Mouse (Mus musculus) lung, postnatal 4 days (tissue): ENCODE data around the gene Gpr156.
A peak's percentile ranks its signal among the peaks of the same experiment; 100 is the strongest.
"Not testable (repeated sequence)": the region's sequence is repeated elsewhere in the genome, so short reads cannot be mapped to it uniquely, and the experiment has no call there.

ENCODE experiments used
- DNase-seq, 2 experiments: peaks; one replicate each; pipeline ENCODE4 v3.0.0; 2021

Gene Gpr156

DNA sequence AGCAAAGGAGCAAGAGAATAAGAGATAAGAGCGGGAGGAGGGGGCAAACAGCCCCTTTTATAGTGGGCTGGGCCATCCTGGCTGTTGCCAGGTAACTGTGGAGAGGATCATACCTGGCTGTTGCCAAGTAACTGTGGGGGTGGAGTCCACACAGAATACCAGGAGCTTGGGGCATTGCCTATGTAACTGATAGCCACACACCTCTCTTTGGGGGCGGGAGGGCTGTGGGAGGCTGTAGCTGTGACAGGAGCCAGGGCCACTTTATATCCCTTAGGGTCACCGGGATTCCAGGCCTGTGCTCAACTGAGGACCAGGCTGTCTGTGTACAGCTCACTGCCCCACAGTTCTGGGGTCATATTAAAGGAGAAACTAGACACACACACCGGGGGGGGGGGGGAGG is 40.5 kb downstream of the Gpr156 start:
- DNase-seq = no peak

DNA sequence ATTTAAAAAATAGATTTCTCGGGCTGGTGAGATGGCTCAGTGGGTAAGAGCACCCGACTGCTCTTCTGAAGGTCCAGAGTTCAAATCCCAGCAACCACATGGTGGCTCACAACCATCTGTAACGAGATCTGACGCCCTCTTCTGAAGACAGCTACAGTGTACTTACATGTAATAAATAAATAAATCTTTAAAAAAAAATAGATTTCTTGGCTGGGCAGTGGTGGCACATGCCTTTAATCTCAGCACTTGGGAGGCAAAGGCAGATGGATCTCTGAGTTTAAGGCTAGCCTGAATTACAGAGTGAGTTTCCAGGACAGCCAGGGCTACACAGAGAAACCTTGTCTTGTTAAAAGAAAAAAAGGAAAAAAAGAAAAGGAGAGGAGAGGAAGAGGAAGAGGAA is 46.4 kb downstream of the Gpr156 start:
- DNase-seq = not testable (repeated sequence)

DNA sequence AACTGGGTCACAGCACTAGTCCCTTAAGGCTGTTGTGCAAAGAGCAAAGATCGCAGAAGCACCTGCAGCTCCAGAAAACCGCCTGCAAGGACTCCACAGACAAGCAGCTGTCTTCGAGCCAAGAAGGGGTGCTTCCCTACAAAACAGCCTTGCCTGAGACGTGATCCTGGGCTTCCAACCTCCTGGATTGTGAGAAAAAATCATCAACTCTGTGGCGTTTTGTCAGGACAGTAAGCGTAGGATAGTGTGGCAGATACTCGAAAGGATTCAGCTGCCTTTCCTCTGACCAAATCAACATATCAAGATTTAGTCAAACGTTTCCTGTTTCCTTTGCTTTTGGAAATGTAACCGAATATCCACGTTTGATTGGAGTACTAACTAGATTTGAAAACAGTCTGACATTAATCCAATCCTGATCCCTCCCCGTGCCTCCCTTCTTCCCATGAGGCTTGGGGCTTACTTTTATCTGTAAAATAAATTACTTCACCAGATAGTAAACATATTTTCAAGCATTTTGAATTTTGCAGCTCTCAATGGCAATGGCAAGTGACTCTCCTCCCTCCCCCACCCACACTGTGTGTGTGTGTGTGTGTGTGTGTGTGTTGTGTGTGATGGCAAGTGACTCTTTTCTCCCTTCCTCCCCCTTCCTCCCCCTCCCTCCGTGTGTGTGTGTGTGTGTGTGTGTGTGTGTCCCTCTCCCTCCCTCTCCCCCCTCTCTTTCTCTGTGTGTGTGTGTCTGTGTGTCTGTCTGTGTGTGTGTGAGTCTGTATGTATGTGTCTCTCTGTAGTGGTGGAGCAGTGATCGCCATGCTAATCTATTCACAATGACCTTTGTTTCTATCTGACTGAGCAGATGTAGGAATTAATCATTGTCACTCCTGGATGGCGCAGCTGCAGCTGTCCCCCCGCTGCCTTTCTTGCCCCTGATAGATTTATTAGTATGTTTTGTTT is 47.3 kb downstream of the Gpr156 start:
- no peak for DNase-seq

DNA sequence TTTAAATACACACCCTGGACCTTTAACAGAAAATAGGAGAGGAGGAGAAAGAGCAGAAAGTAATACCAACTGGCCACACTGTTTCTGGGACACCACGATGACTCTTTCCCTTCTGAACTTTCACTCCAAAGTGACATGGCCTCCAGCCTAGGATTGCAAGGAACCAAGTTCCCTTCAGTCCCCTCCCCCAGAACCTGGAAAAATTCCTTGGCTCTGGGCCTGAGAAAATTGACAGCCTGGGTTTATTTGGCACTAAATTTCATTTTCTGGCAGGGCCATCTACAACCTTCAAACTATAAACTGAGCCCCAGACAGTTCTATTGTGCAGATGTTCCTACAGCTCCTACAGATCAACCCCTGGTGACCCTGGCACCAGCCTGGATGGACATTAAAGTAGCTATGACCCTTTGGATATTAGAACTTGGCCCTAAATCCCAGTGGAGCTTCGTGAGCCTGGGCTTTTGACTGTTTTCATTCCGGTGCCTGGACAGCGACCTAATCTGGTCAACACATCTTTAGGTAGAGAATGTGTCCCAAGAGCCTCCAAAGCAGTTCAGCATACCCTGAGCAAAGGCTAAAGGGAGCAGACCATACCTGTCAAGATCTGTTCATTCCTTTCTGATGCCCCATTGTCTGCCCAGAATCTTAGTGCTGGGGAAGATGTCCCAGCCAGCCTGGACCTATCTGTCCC is 48.2 kb downstream of the Gpr156 start:
- DNase-seq = no peak

DNA sequence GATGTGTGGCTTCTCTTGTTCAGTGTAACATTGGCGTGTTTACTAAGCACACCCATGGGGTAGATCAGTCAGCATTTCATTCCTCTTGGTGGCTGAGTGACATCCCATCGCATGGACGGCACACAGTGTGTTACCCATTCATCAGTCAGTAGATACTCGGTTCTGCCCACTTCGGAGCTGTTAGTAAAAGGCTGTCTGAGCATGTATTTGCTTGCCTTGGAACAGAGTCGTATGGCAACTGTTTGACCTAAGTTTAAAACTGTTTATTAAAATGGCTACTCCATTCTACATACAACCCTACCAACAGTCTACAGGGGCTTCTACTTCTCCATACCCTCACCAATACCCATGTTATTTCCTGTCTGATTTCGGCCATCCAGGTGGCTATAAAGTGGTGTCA is 50.6 kb downstream of the Gpr156 start:
- DNase-seq = no peak

DNA sequence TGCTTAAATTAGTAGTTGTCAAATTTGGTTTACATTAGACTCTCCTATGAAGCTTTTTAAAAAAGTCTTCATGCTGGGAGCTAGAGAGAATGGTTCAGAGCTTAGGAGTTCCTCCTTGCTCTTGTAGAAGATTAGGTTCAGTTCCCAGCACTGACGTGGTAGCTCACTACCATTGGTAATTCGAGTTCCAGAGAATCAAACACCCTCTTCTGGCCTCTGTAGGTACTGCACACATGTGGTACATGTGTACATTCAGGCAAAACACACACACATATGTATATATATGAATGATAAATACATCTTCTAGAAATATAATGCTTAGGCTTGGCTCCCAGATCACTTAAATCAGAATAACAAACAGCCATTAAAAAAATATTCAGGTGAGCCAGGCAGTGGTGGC is 51.1 kb downstream of the Gpr156 start:
- DNase-seq = no peak

DNA sequence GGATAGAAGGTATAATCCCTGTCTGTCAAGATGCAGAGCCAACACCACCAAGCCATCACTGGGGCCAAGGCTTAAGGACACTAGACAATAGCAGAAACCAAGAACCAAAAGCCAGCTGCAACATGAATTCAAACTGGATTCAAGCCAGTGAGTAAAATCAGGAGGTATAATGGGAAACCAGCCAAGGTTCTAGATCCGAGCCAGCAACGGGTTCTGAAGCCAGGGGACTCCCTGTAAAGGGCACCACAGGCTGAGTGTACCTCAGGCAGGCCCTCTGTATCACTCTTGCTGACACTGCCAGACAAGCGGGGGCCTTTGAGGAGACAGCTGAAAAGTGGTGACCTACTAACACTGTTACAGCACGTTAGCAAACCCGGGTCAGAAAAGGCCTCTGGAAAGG is 55.2 kb downstream of the Gpr156 start:
- no peak for DNase-seq

DNA sequence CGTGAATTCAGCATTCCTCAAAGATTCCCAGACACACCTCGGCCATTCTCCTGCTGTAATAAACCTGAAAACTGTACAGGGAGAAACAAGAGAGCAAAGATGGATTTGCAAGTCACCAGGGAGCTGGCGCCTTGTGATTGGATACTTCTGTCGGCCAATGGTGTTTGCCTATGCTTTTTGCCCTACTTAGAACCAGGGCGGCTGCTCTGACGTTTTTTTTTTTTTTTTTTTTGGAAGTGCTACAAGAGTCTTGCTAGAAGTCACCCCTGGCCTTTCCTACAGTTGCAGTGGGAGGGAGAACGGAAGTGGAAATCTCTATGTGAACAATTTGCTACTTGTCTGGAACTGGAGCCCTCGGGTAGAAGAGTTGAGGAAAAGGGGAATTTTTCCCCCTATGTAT is 56.1 kb downstream of the Gpr156 start:
- DNase-seq = no peak

DNA sequence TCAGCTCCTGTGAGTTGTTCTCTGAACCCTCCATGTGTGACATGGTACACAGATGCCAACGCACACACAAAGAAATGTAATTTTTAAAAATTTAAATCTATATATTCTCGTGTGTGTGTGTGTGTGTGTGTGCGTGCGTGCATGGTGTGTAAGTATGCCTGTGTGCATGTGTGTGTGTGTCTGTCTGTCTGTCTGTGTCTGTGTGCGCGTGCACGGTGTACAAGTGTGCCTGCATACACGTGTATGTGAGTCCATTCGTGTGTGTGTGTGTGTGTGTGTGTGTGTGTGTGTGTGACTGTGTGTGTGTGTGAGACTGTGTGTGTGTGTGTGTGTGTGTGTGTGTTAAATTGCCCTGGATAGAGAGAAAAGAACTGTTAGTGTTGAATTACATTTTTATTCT is 56.9 kb downstream of the Gpr156 start:
- not testable (repeated sequence) for DNase-seq

DNA sequence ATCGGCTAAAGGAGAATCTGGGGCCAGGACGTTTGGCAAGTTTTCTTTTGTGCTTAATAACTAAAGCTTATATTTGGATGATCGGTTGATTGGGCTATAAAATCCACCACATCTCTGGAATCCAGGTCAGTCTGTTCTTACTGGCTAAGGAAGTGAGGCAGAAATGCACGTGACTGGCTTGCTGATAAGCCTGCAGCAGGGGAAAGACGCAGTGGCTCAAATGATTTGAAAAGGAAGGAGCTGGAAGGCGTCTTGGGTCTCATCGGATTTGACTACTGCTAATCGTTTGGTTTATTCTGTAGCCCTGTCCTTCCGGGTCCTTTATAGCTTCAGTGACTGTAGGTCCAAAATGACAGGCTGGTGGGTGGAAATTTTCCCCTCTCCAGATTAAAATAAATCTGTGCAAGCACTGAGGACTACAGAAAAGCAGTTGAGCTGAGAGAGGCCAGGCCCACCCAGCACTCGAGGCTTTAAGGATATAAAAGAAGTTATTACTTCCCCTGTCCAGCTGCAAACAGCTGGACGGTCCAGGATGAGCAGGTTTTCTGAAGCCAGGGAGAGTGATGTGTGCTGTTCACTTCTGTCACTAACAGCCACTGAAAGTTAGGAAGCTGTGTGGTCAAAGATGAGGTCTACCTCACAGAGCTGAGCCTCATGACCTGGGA is 57.7 kb downstream of the Gpr156 start:
- DNase-seq = no peak

DNA sequence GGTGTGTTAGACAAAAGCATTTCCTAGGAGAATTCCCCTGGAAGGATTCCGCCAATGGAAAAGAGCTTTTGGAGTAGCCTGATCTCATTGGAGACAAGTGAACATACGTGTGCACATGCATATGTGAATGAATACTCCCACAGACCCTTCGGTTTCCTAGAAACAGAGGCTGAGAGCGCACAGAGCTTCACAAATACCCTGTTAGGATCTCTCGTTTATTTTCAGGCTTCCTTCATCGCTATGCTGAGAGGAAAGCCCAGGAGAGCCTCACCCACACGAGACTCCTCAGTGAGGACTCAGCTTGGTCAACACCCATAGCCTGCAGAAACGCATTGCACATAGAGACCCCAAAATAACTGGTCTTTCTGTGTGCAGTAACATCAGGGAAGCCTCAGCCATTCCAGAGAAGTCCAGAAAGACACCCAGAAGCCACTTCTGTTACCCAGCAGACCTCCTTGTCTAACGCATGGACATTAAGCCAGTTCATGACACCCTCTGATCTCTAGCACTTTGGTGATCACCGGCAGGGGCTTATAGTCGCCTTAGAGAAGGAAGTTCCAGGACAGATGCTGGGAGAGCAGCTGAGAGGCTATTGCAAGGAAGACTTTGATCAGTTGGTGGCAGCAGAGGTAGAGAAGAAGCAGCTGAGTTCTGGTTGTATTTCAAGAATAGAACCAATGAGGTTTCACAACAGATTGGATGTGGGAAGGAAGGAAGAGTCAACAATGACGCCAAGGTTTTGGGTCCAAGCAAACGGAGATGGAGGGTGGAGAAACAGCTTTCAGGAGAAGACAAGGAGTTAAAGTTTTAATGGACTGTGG is 58.4 kb downstream of the Gpr156 start:
- DNase-seq = peak in 1 of 2 experiments; percentile 54

DNA sequence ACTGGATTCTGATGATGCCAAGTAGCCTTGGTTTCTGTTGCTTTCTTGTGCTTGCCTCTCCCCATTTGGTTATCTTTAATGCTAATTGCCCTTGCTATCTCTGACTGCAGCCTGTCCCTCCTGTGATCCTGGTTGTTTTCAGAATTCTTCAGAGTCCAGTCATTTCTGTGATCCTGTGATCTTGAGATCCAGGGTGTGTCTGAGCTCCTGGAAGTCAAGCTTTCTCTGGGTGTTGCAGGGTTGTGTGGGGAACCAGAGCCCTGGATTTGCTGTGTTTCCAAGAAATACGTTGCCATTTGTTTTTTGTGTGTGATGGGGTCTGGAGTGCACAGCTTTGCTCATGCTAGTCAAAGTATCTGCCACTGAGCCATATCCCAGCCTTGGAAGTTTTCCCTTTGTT is 65.6 kb downstream of the Gpr156 start:
- no peak for DNase-seq

DNA sequence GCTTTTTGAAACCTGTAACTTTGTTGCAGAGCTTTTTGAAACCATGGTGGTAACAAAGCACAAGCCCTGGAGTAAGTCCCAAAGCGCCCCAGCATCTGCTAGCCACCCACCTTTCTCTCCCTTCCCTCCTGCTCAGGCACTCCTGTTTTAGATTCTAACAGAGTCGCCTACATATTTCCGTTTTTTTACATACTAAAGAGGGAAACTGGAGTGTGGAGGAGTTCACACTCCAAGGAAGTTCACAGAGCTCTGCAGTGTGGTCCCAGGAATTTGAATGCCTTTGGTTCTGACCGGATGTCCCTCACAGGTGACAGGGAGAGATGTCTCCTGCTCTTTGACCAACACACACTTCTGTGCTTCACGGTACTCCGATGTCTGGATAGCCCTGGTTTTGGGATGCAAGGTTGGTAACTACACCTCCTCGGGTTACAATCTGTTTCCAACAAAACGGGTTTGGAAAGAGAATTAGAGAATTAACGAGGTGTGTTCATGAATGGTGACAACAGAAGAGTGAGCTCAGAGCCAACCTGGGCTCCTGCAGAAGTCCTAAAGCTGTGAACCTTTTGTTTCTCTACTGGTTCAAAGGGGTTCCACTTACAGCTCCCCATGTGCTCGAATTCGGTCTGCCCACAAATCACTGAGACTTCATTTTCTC is 72.0 kb downstream of the Gpr156 start:
- no peak for DNase-seq

DNA sequence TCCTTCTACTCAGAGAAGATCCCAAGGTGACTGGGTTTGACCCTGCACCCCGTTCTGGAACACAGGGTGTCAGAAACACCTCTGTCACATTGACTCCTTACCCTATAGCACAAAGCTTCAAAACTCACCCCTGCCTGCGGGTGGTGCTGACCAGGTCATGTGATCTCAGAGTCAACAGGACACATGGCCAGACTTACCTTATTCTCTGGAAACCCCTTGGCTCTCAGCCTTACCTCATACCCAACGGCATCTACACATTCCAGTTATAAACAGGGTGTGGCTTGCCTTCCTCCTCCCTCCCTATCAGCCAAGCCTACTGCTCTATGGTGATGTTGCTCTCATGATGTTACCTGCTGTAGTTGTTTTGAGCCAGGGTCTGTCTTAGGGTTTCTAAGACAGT is 73.5 kb downstream of the Gpr156 start:
- DNase-seq = no peak

DNA sequence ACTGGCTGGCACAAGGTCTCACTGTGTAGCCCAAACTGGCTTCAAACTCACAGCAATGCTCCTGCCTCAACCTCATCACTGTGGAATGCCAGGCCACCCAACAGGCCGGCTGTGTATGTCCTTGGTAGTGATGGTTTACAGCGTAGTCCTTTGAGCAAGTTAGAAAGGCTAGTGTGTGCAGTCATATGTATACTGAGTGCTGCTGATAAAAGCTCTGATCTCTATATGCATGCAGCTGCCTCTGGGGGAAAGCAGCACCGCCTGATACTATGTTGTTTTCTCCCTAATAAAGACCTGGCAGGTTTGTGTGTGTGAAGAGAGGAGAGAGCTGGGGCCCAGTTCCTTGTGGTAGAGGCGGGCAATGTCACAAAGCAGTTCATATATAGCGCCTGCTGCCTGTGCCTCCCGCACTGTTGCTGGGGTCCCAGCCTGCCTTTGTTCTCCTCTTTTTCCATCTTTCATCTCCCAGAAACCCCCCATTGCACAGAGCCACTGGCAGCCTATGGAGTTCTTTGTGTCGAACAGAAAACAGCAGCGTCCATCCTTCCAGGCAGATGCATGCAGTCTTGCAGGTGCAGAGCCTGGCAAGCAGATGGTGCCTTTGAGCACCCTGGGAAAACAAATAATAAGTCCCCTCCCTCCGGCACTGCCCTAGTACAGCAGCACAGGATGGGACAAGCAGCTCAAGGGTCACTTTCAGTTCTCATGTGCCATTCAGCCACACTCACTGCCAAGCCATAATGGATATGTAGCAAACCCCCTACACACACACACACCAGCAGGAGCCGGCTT is 74.5 kb downstream of the Gpr156 start:
- DNase-seq = peak; percentile 45 to 64

DNA sequence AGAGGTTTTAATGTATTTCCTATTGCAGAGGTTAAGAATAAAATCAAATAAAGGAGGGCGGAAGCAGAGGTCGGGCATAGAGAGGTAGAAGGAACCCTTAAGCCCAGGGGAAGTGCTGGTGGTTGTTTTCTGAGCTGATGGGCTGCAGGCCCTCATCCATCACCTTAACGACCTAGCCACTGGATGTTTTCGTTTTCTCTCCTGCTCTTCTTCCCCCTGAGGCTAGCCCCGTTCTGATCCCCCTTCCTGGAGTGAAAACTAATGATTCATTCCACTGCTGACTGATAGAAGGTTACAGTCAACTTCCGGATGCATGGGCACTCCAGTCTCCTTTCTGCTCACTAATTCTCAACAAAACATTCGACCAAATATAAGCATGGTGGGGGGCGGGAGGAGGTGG is 76.5 kb downstream of the Gpr156 start:
- no peak for DNase-seq

DNA sequence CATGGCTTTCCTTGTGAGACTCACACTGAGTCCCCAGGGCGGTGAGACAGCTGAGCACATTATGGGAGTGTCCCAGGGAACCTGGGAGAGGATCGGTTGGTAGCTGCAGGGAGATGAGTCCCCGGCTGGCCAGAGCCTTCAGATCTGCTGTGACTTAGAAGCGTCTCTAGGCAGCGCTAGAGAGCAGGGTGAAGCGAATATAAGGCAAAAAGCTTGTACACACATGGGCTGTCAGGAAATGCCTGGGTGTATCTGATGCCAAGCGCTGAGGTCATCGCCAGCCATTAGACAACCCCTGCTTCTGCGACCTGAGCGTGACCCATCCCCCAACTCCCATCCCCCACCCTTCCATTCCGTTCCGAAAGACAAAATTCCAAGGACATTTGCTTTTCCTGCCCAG is 78.4 kb downstream of the Gpr156 start:
- peak; percentile 85 to 87 for DNase-seq

DNA sequence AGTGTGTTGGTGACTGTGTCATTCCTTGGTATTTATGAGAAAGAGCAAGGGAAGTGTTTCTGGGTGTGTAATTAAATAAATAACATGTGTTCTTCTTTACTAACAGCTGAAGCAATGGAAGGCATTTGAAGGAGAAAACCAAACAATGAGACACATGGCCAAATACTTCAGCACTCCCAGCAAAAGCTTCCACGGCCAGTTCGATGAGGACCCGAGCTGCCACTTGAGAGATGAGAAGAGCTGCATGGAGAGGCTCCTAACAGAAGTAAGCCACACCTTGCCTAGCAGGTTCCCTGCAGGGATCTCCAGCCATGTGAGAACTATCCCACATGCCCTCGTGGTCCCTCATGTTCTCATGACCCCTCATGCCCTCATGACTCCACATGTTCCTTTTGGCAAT is 81.5 kb downstream of the Gpr156 start:
- peak; percentile 54 to 77 for DNase-seq

DNA sequence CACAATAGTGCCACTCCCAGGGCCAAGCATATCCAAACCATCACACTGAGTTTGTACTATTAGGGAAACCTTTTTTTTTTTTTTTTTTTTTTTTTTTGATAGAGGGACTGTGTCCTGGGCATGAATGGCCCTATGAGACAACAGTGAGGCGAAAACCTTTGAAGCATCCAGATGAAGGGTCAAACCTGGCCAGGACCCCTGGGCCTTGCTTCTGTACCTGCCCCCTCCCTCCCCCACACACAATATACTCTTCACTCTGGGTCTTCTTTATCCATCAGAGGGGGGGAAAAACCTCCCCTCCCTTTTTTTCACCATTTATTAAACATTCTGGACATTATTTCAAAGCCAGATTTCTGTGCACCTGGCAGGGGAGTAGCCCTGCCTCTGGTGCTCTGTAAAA is 83.5 kb downstream of the Gpr156 start:
- no peak for DNase-seq

DNA sequence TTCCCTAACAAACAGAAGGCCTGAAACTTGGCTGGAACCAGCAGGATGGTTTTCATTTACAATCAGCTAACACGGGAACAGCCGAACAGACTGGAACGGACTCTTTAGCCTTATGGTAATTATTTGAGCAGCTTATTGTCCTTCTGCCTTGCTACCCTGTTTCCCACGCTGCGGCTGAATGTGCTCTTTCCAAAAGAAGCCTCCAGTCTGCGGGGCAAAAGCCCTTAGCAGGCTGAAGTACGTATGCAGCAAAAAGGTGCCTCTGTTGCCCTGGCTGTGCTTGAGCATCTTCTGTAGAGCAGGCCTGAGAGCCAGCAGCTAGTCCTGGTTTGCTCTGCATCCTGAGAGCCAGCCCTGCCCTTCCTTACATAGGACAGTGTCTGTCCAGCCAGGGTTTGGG is 83.9 kb downstream of the Gpr156 start:
- no peak for DNase-seq

DNA sequence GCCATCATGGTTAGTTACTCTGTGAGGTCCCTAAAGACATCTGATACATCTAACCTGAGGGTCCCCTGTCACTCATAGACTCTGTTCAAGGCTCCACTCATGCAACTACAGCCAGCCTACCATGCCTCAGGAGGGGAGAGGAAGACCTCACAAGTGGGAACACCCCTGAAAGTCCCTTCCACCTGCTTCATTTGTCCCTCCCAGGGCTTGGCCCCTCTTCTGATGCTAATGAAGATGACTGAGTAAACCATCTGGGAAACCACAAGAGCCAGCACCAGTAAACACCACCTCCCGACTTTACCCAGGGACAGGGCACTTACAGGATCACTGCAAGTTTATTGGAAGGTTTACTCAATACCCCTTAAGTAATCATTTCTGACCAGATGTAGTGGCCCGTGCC is 85.5 kb downstream of the Gpr156 start:
- DNase-seq = no peak
